Mouse (Mus musculus): Measurements from ENCODE around the gene Swap70. TPM values are rescaled to one million over a fixed set of nuclear protein-coding genes. Genes with fewer than 3 reads are reported as not detected.

Swap70 gene
- polyA plus RNA-seq, 1 experiment from 2014 or later, result 38.4 TPM

DNA sequence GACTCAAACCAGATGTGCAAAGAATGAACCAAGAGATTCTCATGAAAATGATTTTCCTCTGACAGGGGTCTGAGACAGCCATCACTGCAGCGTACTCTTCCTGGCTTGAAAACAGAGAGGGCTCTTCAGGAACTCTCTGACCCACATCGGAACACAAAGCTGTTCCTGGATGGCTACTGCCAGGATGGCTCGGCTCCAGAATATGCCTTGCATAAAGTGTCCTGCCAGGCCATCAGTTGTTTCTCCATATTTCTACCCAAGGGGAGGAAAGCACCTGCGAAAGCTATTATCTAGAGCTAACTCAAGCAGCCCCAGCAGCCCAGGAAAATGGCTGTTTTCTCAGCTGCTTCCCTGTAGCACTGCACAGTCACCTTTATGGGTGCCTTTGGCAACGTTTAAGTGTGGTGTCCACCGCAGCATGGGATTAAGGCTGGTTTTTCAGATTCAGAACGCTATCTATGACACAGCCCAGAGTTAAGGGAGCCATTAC, 92.9 kb downstream of the Swap70 start:
- Histone ChIP-seq H3K4me2 (replicated peaks; ENCODE audit: low read depth, low read length) (no peak overlapping the region), H3K27ac (ENCODE audit: low read length) (no peak overlapping the region), H3K4me1 (ENCODE audit: insufficient read depth, low read depth, low read length) (no peaks in the 10 kb centered on the region), H3K9me3 (ENCODE audit: low read length) (no peaks in the 10 kb centered on the region), H3K9ac (replicated peaks; ENCODE audit: low read depth) (no peak overlapping the region), H3K27me3 (replicated peaks; ENCODE audit: insufficient read depth, low read length) (no peaks in the 10 kb centered on the region), H3K4me3 (ENCODE audit: low read depth, low read length) (no peak overlapping the region), H3K36me3 (ENCODE audit: insufficient read depth, low read length) (peaks cover 37% of the 10 kb centered on the region; the same call in 1 of the 2 replicates)
- ATAC-seq (no peak), DNase-seq (ENCODE audit: low spot score) (no peak)
- WGBS, result 87% methylated on average over 7 of the region's 7 CpGs
- no peak for TF ChIP-seq EP300 (IDR thresholded peaks at IDR 0.05)
- no peak for TF ChIP-seq CTCF (IDR thresholded peaks at IDR 0.05)

DNA sequence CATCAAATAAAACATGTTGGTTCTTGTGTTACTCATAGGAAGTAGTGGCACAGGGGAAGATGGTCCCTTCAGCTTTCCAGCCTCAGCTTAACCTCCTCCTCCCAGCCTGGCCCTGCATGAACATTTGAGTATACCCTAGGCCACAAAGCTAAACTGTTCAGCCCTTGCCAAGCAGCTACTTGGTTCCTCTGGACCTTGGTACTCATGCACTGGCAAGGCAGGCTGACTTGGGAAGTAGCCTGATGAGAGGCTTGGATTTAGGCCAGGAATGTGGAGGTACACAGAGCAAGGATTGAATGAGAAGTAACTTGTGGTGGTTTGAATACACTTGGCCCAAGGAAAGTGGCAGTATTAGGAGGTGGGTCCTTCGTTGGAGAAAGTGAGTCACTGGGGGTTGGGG, 93.8 kb downstream of the Swap70 start:
- ATAC-seq, result no peak
- no peak overlapping the region for H3K9ac ChIP-seq (replicated peaks; ENCODE audit: low read depth)
- H3K4me2 ChIP-seq (replicated peaks; ENCODE audit: low read depth, low read length), result no peak overlapping the region
- H3K4me3 ChIP-seq (ENCODE audit: low read depth, low read length), result no peak overlapping the region
- H3K36me3 ChIP-seq (ENCODE audit: insufficient read depth, low read length), result peaks cover 31% of the 10 kb centered on the region; the same call in 1 of the 2 replicates
- no peaks in the 10 kb centered on the region for H3K9me3 ChIP-seq (ENCODE audit: low read length)
- no peak for DNase-seq (ENCODE audit: low spot score)
- no peak overlapping the region for H3K27ac ChIP-seq (ENCODE audit: low read length)
- no peaks in the 10 kb centered on the region for H3K27me3 ChIP-seq (replicated peaks; ENCODE audit: insufficient read depth, low read length)
- WGBS, result 71% methylated on average over 1 of the region's 1 CpGs
- H3K4me1 ChIP-seq (ENCODE audit: insufficient read depth, low read depth, low read length), result no peaks in the 10 kb centered on the region
- TF ChIP-seq EP300 (IDR thresholded peaks at IDR 0.05) (no peak), CTCF (IDR thresholded peaks at IDR 0.05) (no peak)

DNA sequence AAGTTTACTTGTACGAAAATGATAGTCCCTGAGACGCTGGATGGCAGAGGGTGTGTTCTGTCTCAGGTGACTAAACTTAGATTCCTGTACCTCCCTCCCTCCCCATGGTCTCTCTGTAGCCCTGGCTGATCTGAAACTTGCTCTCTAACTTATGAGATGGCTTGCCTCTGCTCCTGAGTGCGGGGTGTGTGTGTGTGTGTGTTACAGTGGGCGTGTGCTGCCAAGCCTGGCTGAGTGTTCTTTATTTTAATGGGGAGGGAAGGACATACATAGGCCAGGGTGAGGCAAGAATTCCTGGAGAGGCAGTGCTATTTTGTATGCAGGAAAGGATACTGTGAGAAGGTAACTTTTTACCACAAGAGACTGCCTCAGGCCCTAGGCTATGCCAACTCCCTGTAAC, 95.9 kb downstream of the Swap70 start:
- 81% methylated on average over 4 of the region's 4 CpGs for WGBS
- no peak overlapping the region; the same call in 1 of the 2 replicates for H3K27ac ChIP-seq (ENCODE audit: low read length)

DNA sequence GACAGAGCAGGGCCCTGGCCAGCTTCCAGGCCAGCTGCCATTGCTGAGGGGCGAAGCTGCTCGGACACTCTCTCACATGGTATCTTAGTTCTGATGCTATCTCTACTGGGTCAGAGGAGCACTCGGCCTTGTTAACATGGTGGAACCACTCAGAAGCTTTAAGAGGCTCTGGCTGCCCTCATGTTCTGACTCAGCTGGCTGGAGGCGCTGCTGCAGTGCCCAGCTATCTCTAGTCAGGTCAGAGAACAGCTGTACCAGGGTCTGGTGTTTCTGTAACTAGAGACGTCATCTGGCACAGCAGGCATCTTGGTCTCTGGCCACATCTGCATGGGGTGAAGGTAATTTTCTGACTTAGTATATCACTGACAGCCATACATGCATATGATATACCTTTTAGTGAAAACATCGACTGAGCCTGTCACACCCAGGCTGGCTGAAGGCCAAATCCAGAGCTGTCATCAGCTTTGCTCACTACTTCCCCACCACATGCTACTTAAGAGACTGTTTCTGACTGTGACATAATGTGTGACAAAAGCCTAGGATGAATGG, 97.5 kb downstream of the Swap70 start:
- no peak for DNase-seq (ENCODE audit: low spot score)
- H3K27me3 ChIP-seq (replicated peaks; ENCODE audit: insufficient read depth, low read length), result no peaks in the 10 kb centered on the region
- no peaks in the 10 kb centered on the region for H3K9me3 ChIP-seq (ENCODE audit: low read length)
- no peaks in the 10 kb centered on the region for H3K4me1 ChIP-seq (ENCODE audit: insufficient read depth, low read depth, low read length)
- TF ChIP-seq EP300 (IDR thresholded peaks at IDR 0.05), result no peak
- TF ChIP-seq CTCF (IDR thresholded peaks at IDR 0.05), result no peak
- no peak overlapping the region for H3K9ac ChIP-seq (replicated peaks; ENCODE audit: low read depth)
- peak; percentile 33 for ATAC-seq
- H3K36me3 ChIP-seq (ENCODE audit: insufficient read depth, low read length), result peaks cover 32% of the 10 kb centered on the region; the same call in 1 of the 2 replicates
- H3K27ac ChIP-seq (ENCODE audit: low read length), result no peak overlapping the region
- no peak overlapping the region for H3K4me3 ChIP-seq (ENCODE audit: low read depth, low read length)
- no peak overlapping the region for H3K4me2 ChIP-seq (replicated peaks; ENCODE audit: low read depth, low read length)
- 47% methylated on average over 6 of the region's 6 CpGs for WGBS

More for the DNA sequence above, 95.9 kb downstream of the Swap70 start:
- peaks cover 30% of the 10 kb centered on the region; the same call in 1 of the 2 replicates for H3K36me3 ChIP-seq (ENCODE audit: insufficient read depth, low read length)
- H3K9me3 ChIP-seq (ENCODE audit: low read length), result no peaks in the 10 kb centered on the region
- ATAC-seq, result peak; percentile 66
- H3K4me1 ChIP-seq (ENCODE audit: insufficient read depth, low read depth, low read length), result no peaks in the 10 kb centered on the region
- H3K4me3 ChIP-seq (ENCODE audit: low read depth, low read length), result no peak overlapping the region
- H3K4me2 ChIP-seq (replicated peaks; ENCODE audit: low read depth, low read length), result no peak overlapping the region
- TF ChIP-seq EP300 (IDR thresholded peaks at IDR 0.05), result no peak
- TF ChIP-seq CTCF (IDR thresholded peaks at IDR 0.05), result no peak
- no peak for DNase-seq (ENCODE audit: low spot score)
- no peaks in the 10 kb centered on the region for H3K27me3 ChIP-seq (replicated peaks; ENCODE audit: insufficient read depth, low read length)
- no peak overlapping the region for H3K9ac ChIP-seq (replicated peaks; ENCODE audit: low read depth)

DNA sequence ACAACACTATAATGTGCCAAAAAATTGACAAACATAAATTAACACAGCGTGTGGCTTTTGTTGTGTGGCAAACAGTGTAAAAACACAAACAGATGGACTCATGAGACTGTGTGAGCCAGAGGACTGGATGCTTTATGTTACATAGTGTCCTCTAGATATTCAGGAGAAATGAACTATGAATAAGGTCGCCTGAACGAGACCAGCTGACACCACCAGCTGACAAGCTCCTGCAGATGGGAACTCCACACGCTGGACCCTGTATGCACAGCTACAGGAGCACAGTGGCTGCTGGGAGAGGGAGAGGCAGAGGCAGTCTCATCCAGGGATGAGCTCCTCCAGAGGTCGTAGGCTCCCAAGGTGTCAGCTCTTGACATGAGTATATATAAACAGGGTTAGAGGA, 99.6 kb downstream of the Swap70 start:
- 81% methylated on average over 5 of the region's 5 CpGs for WGBS
- Histone ChIP-seq H3K9ac (replicated peaks; ENCODE audit: low read depth) (no peak overlapping the region), H3K27me3 (replicated peaks; ENCODE audit: insufficient read depth, low read length) (no peaks in the 10 kb centered on the region), H3K36me3 (ENCODE audit: insufficient read depth, low read length) (peaks cover 29% of the 10 kb centered on the region; the same call in 1 of the 2 replicates), H3K27ac (ENCODE audit: low read length) (no peak overlapping the region), H3K4me2 (replicated peaks; ENCODE audit: low read depth, low read length) (no peak overlapping the region), H3K4me3 (ENCODE audit: low read depth, low read length) (no peak overlapping the region), H3K4me1 (ENCODE audit: insufficient read depth, low read depth, low read length) (no peaks in the 10 kb centered on the region), H3K9me3 (ENCODE audit: low read length) (no peaks in the 10 kb centered on the region)
- ATAC-seq (no peak), DNase-seq (ENCODE audit: low spot score) (no peak)
- TF ChIP-seq CTCF (IDR thresholded peaks at IDR 0.05) (no peak), EP300 (IDR thresholded peaks at IDR 0.05) (no peak)

DNA sequence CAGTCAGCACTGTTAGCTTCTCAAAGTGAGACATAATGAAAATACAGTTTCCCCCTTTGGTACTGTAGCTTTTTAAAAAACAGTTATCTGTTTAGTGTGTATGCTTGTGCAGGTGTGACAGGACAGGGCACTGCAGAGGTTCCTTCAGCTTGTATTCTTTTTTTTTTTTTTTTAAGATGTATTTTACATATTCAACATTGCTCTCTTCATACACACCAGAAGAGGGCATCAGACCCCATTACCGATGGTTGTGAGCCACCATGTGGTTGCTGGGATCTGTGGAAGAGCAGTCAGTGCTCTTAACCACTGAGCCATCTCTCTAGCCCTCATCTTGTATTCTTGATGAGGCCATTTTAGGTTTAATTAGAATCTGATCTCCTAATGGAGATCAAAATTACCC, 103.3 kb downstream of the Swap70 start:
- H3K4me1 ChIP-seq (ENCODE audit: insufficient read depth, low read depth, low read length), result no peaks in the 10 kb centered on the region
- H3K4me2 ChIP-seq (replicated peaks; ENCODE audit: low read depth, low read length), result no peak overlapping the region
- no peak for DNase-seq (ENCODE audit: low spot score)
- H3K27ac ChIP-seq (ENCODE audit: low read length), result no peak overlapping the region
- no peak overlapping the region for H3K9ac ChIP-seq (replicated peaks; ENCODE audit: low read depth)
- H3K9me3 ChIP-seq (ENCODE audit: low read length), result no peaks in the 10 kb centered on the region
- ATAC-seq, result no peak
- H3K36me3 ChIP-seq (ENCODE audit: insufficient read depth, low read length), result peaks cover 43% of the 10 kb centered on the region
- WGBS, result 88% methylated on average over 1 of the region's 1 CpGs
- H3K4me3 ChIP-seq (ENCODE audit: low read depth, low read length), result no peak overlapping the region
- H3K27me3 ChIP-seq (replicated peaks; ENCODE audit: insufficient read depth, low read length), result no peaks in the 10 kb centered on the region
- TF ChIP-seq CTCF (IDR thresholded peaks at IDR 0.05), result no peak
- no peak for TF ChIP-seq EP300 (IDR thresholded peaks at IDR 0.05)

Data from lung, postnatal 0 days (tissue).